Mouse (Mus musculus) liver, adult (tissue): Measurements from ENCODE around the gene Rab3b.

ENCODE experiments used
- GATA4 ChIP-seq: IDR thresholded peaks from 2 replicates; pipeline ENCODE4 v1.6.1; 2014; ENCODE audit warnings: mild to moderate bottlenecking, low read length; ENCODE audit not compliant: insufficient replicate concordance

The Rab3b gene

DNA sequence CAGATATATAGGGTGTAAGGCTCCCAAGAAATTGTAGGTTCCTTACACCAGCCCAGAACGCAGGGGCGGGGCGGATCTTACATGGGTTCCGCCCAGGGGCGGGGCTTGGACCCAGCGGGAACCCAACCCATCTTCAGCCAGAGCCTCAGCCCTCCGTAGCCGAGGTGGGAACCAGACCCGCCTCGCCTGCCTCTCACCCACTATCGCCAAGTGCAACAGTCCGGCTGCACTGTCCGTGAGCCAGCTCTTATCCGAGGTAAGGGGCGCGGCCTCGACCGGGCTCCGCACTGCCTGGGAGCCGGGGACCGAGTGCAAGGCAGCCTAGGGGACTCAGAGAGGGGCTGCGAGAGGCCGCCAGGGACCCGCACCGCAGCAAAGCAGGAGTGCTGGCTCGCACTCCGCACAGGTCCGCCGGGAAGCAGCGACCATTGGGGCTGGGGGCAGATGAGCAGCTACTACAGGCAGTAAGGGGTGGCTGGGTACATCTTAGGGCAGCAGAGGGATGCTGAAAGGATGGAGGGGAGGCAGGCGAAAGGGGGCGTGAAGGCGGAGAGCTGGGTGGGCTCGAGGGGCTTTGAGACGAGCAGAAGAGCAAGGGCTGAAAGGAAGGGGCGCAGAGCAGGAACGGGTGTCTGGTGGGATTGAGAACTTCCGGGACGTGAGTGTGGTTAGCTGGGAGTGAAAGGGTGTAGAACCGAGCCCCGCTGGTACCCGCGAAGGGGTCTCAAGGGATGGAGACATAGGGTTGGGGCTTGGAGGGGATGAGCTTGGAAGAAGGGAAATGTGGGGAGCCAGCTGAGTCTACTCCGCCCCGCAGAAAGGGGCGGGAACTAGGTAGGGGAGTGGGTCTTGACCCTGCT lies at the start of gene Rab3b:
TSS of gene Rab3b (plus strand) at position 101 of the 860 bp plus-strand sequence.
- TF ChIP-seq GATA4 = no peak

GRCm38 (mm10) chr4:108830698-108831097 lies 48.2 kb upstream of the Rab3b start:
- TF ChIP-seq GATA4 = no peak

- TF ChIP-seq GATA4 = no peak; the same call in 1 of the 2 replicates
Observed at GRCm38 (mm10) chr4:108832916-108833827, 45.7 kb upstream of the Rab3b start, which contains the start of gene Btf3l4. Gene Btf3l4, minus strand, starts transcription at chr4:108833614.

- no peak for TF ChIP-seq GATA4
Observed at GRCm38 (mm10) chr4:108833828-108834114, 45.1 kb upstream of the Rab3b start.

DNA sequence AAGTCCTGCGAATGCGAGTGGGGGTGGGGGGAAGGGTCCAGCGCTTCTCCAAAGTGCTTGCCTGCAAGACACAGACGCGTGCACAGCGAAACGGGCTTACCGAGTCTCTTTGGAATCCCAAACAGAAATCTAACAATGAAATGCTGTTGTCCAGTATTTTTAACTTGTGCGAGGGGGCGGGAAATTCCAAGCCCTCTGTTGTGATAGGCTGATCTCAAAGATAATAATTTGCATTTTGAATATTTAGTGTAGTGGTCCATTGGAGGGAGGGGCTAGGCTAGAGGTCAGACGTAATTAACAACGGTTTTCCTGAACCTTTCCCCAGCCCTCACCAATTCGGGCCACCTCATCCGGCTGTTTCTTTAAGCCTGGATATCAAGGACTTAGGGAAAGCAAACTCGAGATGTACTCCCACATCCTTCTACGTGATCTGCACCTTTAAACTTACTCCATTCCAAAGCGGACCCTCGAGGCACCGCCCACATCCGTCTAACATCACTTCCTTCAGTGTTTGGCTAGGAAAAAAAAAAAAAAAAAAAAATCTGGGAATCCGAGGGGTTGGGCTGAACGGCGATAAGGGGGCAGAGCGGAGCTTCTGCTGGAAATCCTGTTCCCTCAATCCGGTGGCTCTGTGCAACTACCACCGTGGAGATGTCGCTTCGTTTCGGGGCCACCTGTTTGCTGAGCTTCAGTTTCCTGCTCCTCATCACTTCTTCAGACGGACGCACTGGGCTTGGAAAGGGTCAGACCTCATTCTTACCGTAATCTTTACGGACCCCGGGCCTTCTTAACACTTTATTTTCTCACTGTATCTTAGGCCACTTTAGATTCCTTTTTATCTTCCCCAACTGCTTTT lies 44.5 kb upstream of the Rab3b start, which contains the start of gene Txndc12:
TSS of gene Txndc12 (plus strand) at position 487 of the 856 bp plus-strand sequence.
- peak; percentile 74 for TF ChIP-seq GATA4

- TF ChIP-seq GATA4 = no peak
Observed at GRCm38 (mm10) chr4:108834971-108835311, 43.9 kb upstream of the Rab3b start.

DNA sequence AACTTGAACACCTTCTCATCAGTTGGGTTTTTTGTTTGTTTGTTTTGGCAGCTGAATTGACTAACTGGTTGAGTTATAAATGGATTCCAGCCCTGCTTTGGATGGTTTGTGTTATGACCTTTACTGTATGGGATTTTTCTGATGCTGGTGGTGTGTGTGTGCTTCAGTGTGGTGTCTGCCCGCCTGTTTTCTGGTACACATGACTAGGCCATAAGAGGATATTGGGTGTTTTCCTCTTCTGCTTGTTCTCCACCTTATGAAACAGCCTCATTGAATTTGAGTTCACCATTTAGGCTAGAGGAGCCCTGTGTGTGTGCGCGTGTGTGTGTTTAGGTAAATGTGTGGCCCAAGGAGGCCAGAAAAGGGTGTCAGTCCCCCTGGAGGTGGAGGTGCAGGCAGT lies 43.4 kb upstream of the Rab3b start:
- TF ChIP-seq GATA4 = no peak

GRCm38 (mm10) chr4:108838031-108838430 lies 40.8 kb upstream of the Rab3b start:
- TF ChIP-seq GATA4 = no peak

- no peak for TF ChIP-seq GATA4
Observed at GRCm38 (mm10) chr4:108841920-108842578, 36.8 kb upstream of the Rab3b start.

GRCm38 (mm10) chr4:108843336-108843735 lies 35.5 kb upstream of the Rab3b start:
- TF ChIP-seq GATA4 = no peak

- TF ChIP-seq GATA4 = no peak
Observed at GRCm38 (mm10) chr4:108845824-108846569, 32.9 kb upstream of the Rab3b start.

GRCm38 (mm10) chr4:108847715-108848504 lies 31.0 kb upstream of the Rab3b start, which contains the start of gene Kti12:
Gene Kti12, plus strand, starts transcription at chr4:108847785.
- TF ChIP-seq GATA4 = peak; percentile 64; the same call in 1 of the 2 replicates

GRCm38 (mm10) chr4:108848505-108848848 lies 30.4 kb upstream of the Rab3b start, which contains the start of gene A730015C16Rik:
Gene A730015C16Rik, minus strand, starts transcription at chr4:108848619.
- no peak for TF ChIP-seq GATA4
